Mouse (Mus musculus): ENCODE data around the gene Gm28051.

- TF ChIP-seq CTCF (IDR thresholded peaks at IDR 0.05; ENCODE audit: extremely low read depth, insufficient read depth, low read length) (no peak), POLR2A (IDR thresholded peaks at IDR 0.05; ENCODE audit: extremely low read depth, insufficient read depth, low read length) (no peak)
Observed at GRCm38 (mm10) chr12:102776035-102776434, 18.5 kb upstream of the Gm28051 start.

Data from cortical plate, adult 2 months (tissue).